Mouse (Mus musculus) gastrocnemius, postnatal 4 days (tissue): ENCODE measurements around the gene Map3k4. TPM values are rescaled to one million over a fixed set of nuclear protein-coding genes. Genes with fewer than 3 reads are reported as not detected.
"Not testable (repeated sequence)": the region's sequence is repeated elsewhere in the genome, so short reads cannot be mapped to it uniquely, and the experiment has no call there.

Source experiments
- DNase-seq, 2 experiments: peaks; one replicate each; pipeline ENCODE4 v3.0.0; 2021 to 2022; ENCODE audit warnings: low spot score in 2 of 2, mixed read lengths in 2 of 2
- total RNA-seq, 2 experiments: library from RNA; stranded (reverse); gene quantifications; 2 replicates each; pipeline ENCODE4 v1.2.3; 2021

Map3k4 gene
- total RNA-seq, 2 experiments from 2014 or later = 26.1 to 32.0 TPM

GRCm38 (mm10) chr17:12225227-12225626 is 93.4 kb downstream of the Map3k4 start:
- no peak for DNase-seq

GRCm38 (mm10) chr17:12224551-12224950 is 94.0 kb downstream of the Map3k4 start:
- not testable (repeated sequence) for DNase-seq

- no peak for DNase-seq
Measured at GRCm38 (mm10) chr17:12224145-12224544, 94.5 kb downstream of the Map3k4 start.

GRCm38 (mm10) chr17:12223682-12224081 is 94.9 kb downstream of the Map3k4 start:
- DNase-seq = no peak

- DNase-seq = no peak
Measured at GRCm38 (mm10) chr17:12221926-12222325, 96.7 kb downstream of the Map3k4 start.

GRCm38 (mm10) chr17:12216224-12216623 is 102.4 kb downstream of the Map3k4 start:
- DNase-seq = no peak

GRCm38 (mm10) chr17:12213430-12213829 is 105.2 kb downstream of the Map3k4 start:
- DNase-seq = no peak

- no peak for DNase-seq
Measured at GRCm38 (mm10) chr17:12212341-12212740, 106.3 kb downstream of the Map3k4 start.

- DNase-seq = no peak
Measured at GRCm38 (mm10) chr17:12211890-12212289, 106.7 kb downstream of the Map3k4 start.

- DNase-seq = peak; percentile 77 to 88
Measured at GRCm38 (mm10) chr17:12210544-12211132, 108.0 kb downstream of the Map3k4 start.

- no peak for DNase-seq
Measured at GRCm38 (mm10) chr17:12209481-12209880, 109.1 kb downstream of the Map3k4 start.

GRCm38 (mm10) chr17:12207022-12207548 is 111.5 kb downstream of the Map3k4 start:
- DNase-seq = no peak

GRCm38 (mm10) chr17:12206248-12206647 is 112.3 kb downstream of the Map3k4 start:
- DNase-seq = no peak

GRCm38 (mm10) chr17:12205694-12206075 is 112.9 kb downstream of the Map3k4 start:
- DNase-seq = no peak

- no peak for DNase-seq
Measured at GRCm38 (mm10) chr17:12205015-12205693, 113.4 kb downstream of the Map3k4 start.

GRCm38 (mm10) chr17:12204689-12205014 is 113.9 kb downstream of the Map3k4 start:
- DNase-seq = no peak

- no peak for DNase-seq
Measured at GRCm38 (mm10) chr17:12204246-12204645, 114.3 kb downstream of the Map3k4 start.

- DNase-seq = no peak
Measured at GRCm38 (mm10) chr17:12203414-12203897, 115.1 kb downstream of the Map3k4 start.

GRCm38 (mm10) chr17:12201086-12201485 is 117.5 kb downstream of the Map3k4 start:
- no peak for DNase-seq

- no peak for DNase-seq
Measured at GRCm38 (mm10) chr17:12199933-12200332, 118.7 kb downstream of the Map3k4 start.

GRCm38 (mm10) chr17:12195604-12196003 is 123.0 kb downstream of the Map3k4 start:
- DNase-seq = no peak

GRCm38 (mm10) chr17:12195137-12195536 is 123.5 kb downstream of the Map3k4 start:
- DNase-seq = no peak

- peak in 1 of 2 experiments; percentile 31 for DNase-seq
Measured at GRCm38 (mm10) chr17:12187782-12188181, 130.8 kb downstream of the Map3k4 start.
